Mouse (Mus musculus) ES-E14 (cell line): ENCODE data around the gene Ptprt. TPM values are rescaled to one million over a fixed set of nuclear protein-coding genes. Genes with fewer than 3 reads are reported as not detected.

Experiments
- DNase-seq: peaks from one replicate; pipeline ENCODE4 v3.0.0-alpha.2; 2013; ENCODE audit warnings: low read depth, low spot score
- H3K27ac ChIP-seq: 2 replicates; pipeline ENCODE4 v1.5.1; 2012; ENCODE audit warnings: low read depth, mild to moderate bottlenecking, low read length, moderate library complexity, mixed read lengths; ENCODE audit not compliant: poor library complexity, insufficient read depth, severe bottlenecking
- H3K36me3 ChIP-seq: 2 replicates; pipeline ENCODE4 v1.6.1; 2012; ENCODE audit warnings: mild to moderate bottlenecking, low read length, moderate library complexity, mixed read lengths; ENCODE audit not compliant: control insufficient read depth, poor library complexity, insufficient read depth, severe bottlenecking
- H3K4me1 ChIP-seq, 2 experiments: fragments of 150-350 bp in 1 of 2; sonication (generic) in 1 of 2; 2 replicates each; pipeline ENCODE4 v1.6.1; 2012; ENCODE audit warnings: low read length in 2 of 2, mild to moderate bottlenecking in 1 of 2, mixed read lengths in 1 of 2; ENCODE audit not compliant: control insufficient read depth in 2 of 2, insufficient read depth in 2 of 2, poor library complexity in 1 of 2
- H3K4me3 ChIP-seq, 2 experiments: fragments of 150-350 bp in 1 of 2; sonication (generic) in 1 of 2; 2 replicates each; pipeline ENCODE4 v1.5.1; 2012; ENCODE audit warnings: low read length in 2 of 2, low read depth in 1 of 2, mild to moderate bottlenecking in 1 of 2, mixed read lengths in 1 of 2; ENCODE audit not compliant: insufficient read depth in 1 of 2, poor library complexity in 1 of 2, severe bottlenecking in 1 of 2
- H3K9ac ChIP-seq: 2 replicates; pipeline ENCODE4 v1.6.1; 2012; ENCODE audit warnings: low read depth, mild to moderate bottlenecking, low read length, mixed read lengths; ENCODE audit not compliant: poor library complexity, insufficient read depth, severe bottlenecking
- H3K9me3 ChIP-seq: fragments of 150-350 bp; sonication (generic); 2 replicates; pipeline ENCODE4 v1.6.1; 2012; ENCODE audit warnings: low read depth, mild to moderate bottlenecking, low read length; ENCODE audit not compliant: control insufficient read depth, insufficient read depth
- CHD2 ChIP-seq: IDR thresholded peaks from 2 replicates; pipeline ENCODE4 v1.6.1; 2014; ENCODE audit warnings: mild to moderate bottlenecking, low read depth, low read length, inconsistent platforms
- HCFC1 ChIP-seq: IDR thresholded peaks from 2 replicates; pipeline ENCODE4 v1.6.1; 2012; ENCODE audit warnings: low read length, inconsistent platforms, borderline replicate concordance; ENCODE audit not compliant: insufficient read depth
- MAFK ChIP-seq: IDR thresholded peaks from 2 replicates; pipeline ENCODE4 v1.6.1; 2014; ENCODE audit warnings: mild to moderate bottlenecking, low read depth, low read length, inconsistent platforms; ENCODE audit not compliant: insufficient read depth
- ZC3H11A ChIP-seq: IDR thresholded peaks from 2 replicates; pipeline ENCODE4 v1.6.1; 2012; ENCODE audit warnings: low read depth, mild to moderate bottlenecking, inconsistent platforms, low read length, borderline replicate concordance
- ZNF384 ChIP-seq: IDR thresholded peaks from 2 replicates; pipeline ENCODE4 v1.6.1; 2012; ENCODE audit warnings: low read depth, low read length, inconsistent platforms
- in situ Hi-C, 2 experiments: fragments of 600-800 bp; cut with MboI; formaldehyde crosslinking; loops; one replicate each; pipeline ENCODE4 v1.15.1; 2025; ENCODE audit warnings: low sequenced_read_pairs in 2 of 2, inconsistent platforms in 1 of 2; ENCODE audit not compliant: unreplicated experiment in 2 of 2
- total RNA-seq: library from RNA; depleted of rRNA; stranded (reverse); fragments of 300-350 nt; gene quantifications from 2 replicates; pipeline ENCODE4 v1.2.3, GENCODE M21; 2012

Gene Ptprt
- total RNA-seq, 1 experiment = 0.40 TPM

GRCm38 (mm10) chr2:161882580-161882979 lies 778.4 kb downstream of the Ptprt start:
- TF ChIP-seq HCFC1 = no peak
- in situ Hi-C loops = no loop called here
- no peak overlapping the region for H3K9ac ChIP-seq
- no peak overlapping the region for H3K27ac ChIP-seq
- H3K4me3 ChIP-seq = no peak overlapping the region
- no peaks in the 10 kb centered on the region for H3K36me3 ChIP-seq
- no peak for DNase-seq
- no peaks in the 10 kb centered on the region for H3K4me1 ChIP-seq
- H3K9me3 ChIP-seq = no peaks in the 10 kb centered on the region

- no peak overlapping the region for H3K27ac ChIP-seq
- no peak overlapping the region for H3K4me3 ChIP-seq
- no peaks in the 10 kb centered on the region for H3K4me1 ChIP-seq
- TF ChIP-seq CHD2 = no peak
- DNase-seq = no peak
- H3K36me3 ChIP-seq = no peaks in the 10 kb centered on the region
- no peak overlapping the region for H3K9ac ChIP-seq
- in situ Hi-C loops = no loop called here
- no peaks in the 10 kb centered on the region for H3K9me3 ChIP-seq
Measured at GRCm38 (mm10) chr2:161880941-161881340, 780.0 kb downstream of the Ptprt start.

GRCm38 (mm10) chr2:161865231-161865630 lies 795.7 kb downstream of the Ptprt start:
- H3K4me1 ChIP-seq = no peaks in the 10 kb centered on the region
- H3K27ac ChIP-seq = no peak overlapping the region
- TF ChIP-seq CHD2 (no peak), HCFC1 (no peak), MAFK (no peak), ZNF384 (no peak), ZC3H11A (no peak)
- H3K36me3 ChIP-seq = no peaks in the 10 kb centered on the region
- DNase-seq = no peak
- no peaks in the 10 kb centered on the region for H3K9me3 ChIP-seq
- no peak overlapping the region for H3K9ac ChIP-seq
- in situ Hi-C loops = no loop called here
- H3K4me3 ChIP-seq = no peak overlapping the region

GRCm38 (mm10) chr2:161858813-161859212 lies 802.1 kb downstream of the Ptprt start:
- Histone ChIP-seq H3K27ac (no peak overlapping the region), H3K9ac (no peak overlapping the region), H3K4me3 (no peak overlapping the region), H3K9me3 (no peaks in the 10 kb centered on the region), H3K4me1 (no peaks in the 10 kb centered on the region), H3K36me3 (no peaks in the 10 kb centered on the region)
- in situ Hi-C loops = no loop called here
- no peak for TF ChIP-seq MAFK
- no peak for TF ChIP-seq ZNF384
- TF ChIP-seq HCFC1 = no peak
- no peak for TF ChIP-seq ZC3H11A
- no peak for TF ChIP-seq CHD2
- DNase-seq = no peak

GRCm38 (mm10) chr2:161858361-161858760 lies 802.6 kb downstream of the Ptprt start:
- TF ChIP-seq HCFC1 (no peak), MAFK (no peak), CHD2 (no peak), ZNF384 (no peak), ZC3H11A (no peak)
- no peak for DNase-seq

More at GRCm38 (mm10) chr2:161858361-161858760, 802.6 kb downstream of the Ptprt start:
- H3K9me3 ChIP-seq = no peaks in the 10 kb centered on the region
- no peak overlapping the region for H3K4me3 ChIP-seq
- H3K36me3 ChIP-seq = no peaks in the 10 kb centered on the region
- no peaks in the 10 kb centered on the region for H3K4me1 ChIP-seq
- H3K27ac ChIP-seq = no peak overlapping the region
- in situ Hi-C loops = no loop called here
- no peak overlapping the region for H3K9ac ChIP-seq
